Mouse (Mus musculus): ENCODE data around the gene Nifk.

DNA sequence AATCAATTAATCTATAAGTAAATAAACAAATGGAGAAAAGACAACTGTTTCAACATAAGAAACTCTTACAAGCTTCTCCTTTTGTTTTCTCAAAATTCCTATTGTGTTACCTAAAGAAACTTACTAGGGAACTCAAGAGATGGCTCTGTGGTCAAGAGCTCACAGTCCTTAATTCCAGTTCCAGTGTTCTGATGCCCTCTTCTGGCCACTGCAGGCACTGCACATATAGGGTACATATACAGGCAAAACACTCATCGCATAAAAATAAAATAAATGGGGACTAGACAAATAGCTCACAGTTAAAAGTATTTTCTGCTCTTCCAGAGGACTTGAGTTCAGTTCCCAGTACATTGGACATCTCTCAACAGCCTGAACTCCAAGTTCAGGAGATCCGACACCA, 943 bp upstream of the Nifk start:
- TF ChIP-seq CTCF (IDR thresholded peaks at IDR 0.05; ENCODE audit: borderline replicate concordance, extremely low read depth, insufficient read depth, insufficient read length) (peak; percentile 43; the same call in 1 of the 2 replicates), POLR2A (IDR thresholded peaks at IDR 0.05; ENCODE audit: borderline replicate concordance, extremely low read depth, insufficient read depth, insufficient read length, poor library complexity, severe bottlenecking) (no peak)

All from brain, embryonic 14.5 days (tissue).